Mouse (Mus musculus): ENCODE results near the gene Sept5. TPM values are rescaled to one million over a fixed set of nuclear protein-coding genes. Genes with fewer than 3 reads are reported as not detected.

Gene Sept5
- 231 and 263 TPM in 2 replicates for total RNA-seq (2023)

DNA sequence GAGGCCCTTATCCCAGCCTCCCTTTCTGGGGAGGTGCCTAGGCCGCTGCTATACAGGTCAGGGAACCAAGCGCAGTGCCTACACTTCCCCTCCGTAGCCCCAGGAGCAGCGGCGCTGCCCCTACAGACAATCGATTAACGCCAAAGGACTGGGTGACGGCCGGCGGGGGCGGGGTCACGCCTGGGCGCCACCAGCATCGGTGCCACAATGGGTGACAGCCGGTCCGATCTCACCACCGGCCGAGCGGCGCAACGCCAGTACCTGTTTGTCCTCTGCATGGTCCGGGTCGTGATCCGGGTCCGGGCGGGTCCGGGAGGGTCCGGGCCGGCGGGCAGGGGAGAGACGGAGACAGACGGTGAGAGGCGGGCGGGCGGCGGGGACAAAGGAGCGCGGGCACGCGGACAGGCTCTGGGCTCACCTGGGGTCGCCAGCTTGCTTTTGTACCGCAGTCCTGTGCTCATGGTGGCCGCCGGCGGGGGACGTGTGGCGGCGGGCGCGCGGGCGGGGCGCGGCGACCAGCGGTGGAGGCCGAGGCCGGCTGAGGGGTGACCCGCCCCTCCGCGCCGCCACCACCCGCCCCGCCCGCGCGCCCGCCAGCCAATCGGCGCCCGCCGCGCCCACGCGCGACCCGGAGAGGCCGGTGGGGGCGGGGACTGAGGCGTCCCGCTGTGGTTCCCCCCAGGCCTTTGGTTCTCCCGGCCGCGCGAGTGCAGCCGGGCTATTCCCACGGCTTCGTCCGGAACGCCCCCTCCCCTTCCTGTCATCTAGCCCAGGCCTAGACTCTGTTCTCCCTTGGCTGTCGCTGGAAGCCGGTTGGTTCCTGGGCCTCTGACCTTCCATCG is at the start of gene Sept5:
Sept5 (minus strand) TSS at position 565 of the 842 bp plus-strand sequence.

DNA sequence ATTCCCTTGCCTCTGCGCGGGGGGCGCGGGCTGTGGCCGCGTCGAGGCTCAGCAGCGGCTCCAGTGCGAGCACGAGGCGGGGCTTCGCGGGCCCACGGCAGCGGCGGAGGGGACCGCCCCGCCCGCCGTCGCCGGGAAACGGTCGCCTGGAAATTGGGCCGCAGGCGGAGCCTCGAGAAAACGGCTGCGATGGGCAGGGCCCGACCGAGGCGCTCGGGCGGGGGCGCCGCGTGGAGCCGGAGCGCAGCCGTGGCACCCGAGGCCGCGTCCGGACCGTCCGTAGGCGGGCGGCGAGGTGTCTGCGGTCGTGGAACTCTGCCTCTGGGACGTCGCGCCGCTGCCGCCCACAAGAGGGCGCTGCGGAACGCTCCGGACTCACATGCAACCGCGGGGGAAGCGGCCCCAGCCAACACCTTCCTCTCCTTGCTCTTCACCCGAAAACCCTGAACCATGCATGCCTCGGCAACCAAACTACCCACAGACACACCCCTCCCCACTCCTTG is 3.3 kb downstream of the Sept5 start, which contains the start of gene Gm49601:
Gm49601 (minus strand) TSS at position 52 of the 503 bp plus-strand sequence.

DNA sequence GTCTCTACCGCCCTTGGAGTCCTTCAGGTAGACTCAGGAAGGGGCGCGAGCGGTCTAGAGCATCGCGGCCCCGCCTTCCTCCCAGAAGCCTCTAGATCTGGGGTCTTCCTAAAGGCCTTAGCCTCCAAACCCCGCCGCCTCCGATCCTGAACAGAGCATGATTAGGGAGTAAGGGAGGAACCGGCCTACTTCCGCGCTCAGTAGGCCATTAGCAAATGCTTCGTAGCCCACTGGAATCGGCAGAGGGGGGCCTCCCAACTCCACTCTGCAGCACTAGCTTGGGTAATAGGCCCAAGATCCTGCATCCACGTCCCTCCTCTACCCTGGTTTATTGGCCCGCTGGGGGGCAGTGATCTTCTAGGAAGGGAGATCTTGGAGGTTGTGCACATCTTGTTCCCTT is 7.7 kb downstream of the Sept5 start, which contains the start of gene Gp1bb:
Gp1bb (minus strand) TSS at position 385 of the 400 bp plus-strand sequence.

DNA sequence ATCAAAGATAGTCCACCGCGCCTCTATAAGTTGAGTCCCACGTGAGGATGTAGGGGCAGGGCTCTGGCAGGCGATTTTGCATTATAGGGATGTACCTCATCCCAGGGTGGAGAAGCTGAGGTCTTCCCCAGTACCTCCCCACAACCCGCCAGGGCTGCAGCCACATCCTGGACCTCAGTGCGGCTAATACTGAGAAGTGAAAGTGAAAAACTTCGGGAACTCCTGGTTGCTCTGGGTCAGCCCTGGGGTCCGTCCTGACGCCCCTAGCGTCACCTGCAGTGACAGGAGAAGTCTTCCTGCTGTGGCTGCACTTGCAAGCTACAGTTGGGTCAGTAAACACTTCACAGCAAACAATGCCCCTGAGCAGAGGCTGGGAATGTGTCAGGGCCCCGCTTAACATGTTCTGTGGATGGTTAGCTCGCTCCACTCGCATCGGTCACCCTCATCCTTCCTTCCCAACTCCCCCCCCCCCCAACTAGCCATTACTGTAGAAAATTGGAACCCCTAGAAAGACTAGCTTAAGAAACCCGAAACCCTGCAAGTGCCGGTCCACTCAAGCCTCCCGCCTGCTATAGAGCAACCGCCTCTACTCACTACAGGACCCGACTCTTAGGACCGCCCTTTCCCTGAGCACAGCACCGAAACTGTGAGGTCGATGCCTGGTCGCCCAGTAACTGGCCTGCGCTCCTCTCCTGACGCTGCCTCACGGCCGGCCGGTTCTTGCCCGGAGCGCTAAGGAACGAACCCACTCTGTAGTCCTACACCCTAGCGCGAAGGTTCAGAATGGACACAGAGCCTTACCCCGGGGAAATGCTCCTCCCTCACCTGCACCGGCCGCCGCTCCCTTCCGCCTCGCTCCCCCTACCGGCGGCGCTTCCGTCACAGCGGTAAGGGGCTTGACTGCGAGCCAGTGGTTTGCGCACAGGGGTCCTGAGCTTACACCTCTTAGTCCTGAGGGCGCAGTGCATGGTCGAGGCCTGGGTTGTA is 39.7 kb downstream of the Sept5 start, which contains the start of gene Tbx1:
Tbx1 (minus strand) TSS at position 868 of the 987 bp plus-strand sequence.

Other genes with a start within 250 kb of the Sept5 start
- gene Txnrd2, start 203.6 kb downstream of the Sept5 start, total RNA-seq (2023), result 5.1 and 7.1 TPM in 2 replicates
- gene Comt, start 203.1 kb downstream of the Sept5 start, total RNA-seq (2023), result 16.9 and 19.2 TPM in 2 replicates
- 1.6 and 2.6 TPM in 2 replicates for gene Gnb1l, start 131.2 kb downstream of the Sept5 start, total RNA-seq (2023)
- gene Rtl10, start 131.1 kb downstream of the Sept5 start, total RNA-seq (2023), result 1.5 and 2.4 TPM in 2 replicates
- gene Tbx1, start 39.3 kb downstream of the Sept5 start, total RNA-seq (2023), result not detected in 2 replicates
- gene Gp1bb, start 7.6 kb downstream of the Sept5 start, total RNA-seq (2023), result 0.43 and 2.1 TPM in 2 replicates
- 50.3 and 69.2 TPM in 2 replicates for gene Gm49601, start 3.5 kb downstream of the Sept5 start, total RNA-seq (2023)
- not detected in 2 replicates for gene Cldn5, start 146.9 kb upstream of the Sept5 start, total RNA-seq (2023)
- gene Ufd1, start 181.8 kb upstream of the Sept5 start, total RNA-seq (2023), result 76.4 and 124 TPM in 2 replicates
- 34.4 and 34.7 TPM in 2 replicates for gene Cdc45, start 182.0 kb upstream of the Sept5 start, total RNA-seq (2023)
- 4.9 and 5.2 TPM in 2 replicates for gene 2510002D24Rik, start 206.6 kb upstream of the Sept5 start, total RNA-seq (2023)
- gene Gm28539, start 206.6 kb upstream of the Sept5 start, total RNA-seq (2023), result 8.0 and 10.7 TPM in 2 replicates
- 13.5 and 22.0 TPM in 2 replicates for gene Mrpl40, start 246.9 kb upstream of the Sept5 start, total RNA-seq (2023)
- 38.2 and 46.8 TPM in 2 replicates for gene Hira, start 247.1 kb upstream of the Sept5 start, total RNA-seq (2023)